Mouse (Mus musculus) neural tube, embryonic 13.5 days (tissue): ENCODE measurements around the gene Map3k6. TPM values are rescaled to one million over a fixed set of nuclear protein-coding genes. Genes with fewer than 3 reads are reported as not detected.

Source experiments
- ATAC-seq: fragments of 200-750 bp; cut with Nextera tagmentation; 2 replicates; pipeline ENCODE4 v1.8.0; 2017; ENCODE audit warnings: low read depth, mild to moderate bottlenecking, moderate TSS enrichment, moderate library complexity
- H3K27ac ChIP-seq: fragments of 300-500 bp; sonication (generic); replicated peaks from 2 replicates; pipeline ENCODE4 v1.5.1; 2015; ENCODE audit warnings: moderate library complexity, mild to moderate bottlenecking, inconsistent platforms
- H3K27me3 ChIP-seq: fragments of 300-500 bp; sonication (generic); 2 replicates; pipeline ENCODE4 v1.6.1; 2015; ENCODE audit warnings: mild to moderate bottlenecking, inconsistent platforms
- H3K36me3 ChIP-seq: fragments of 300-500 bp; sonication (generic); 2 replicates; pipeline ENCODE4 v1.6.1; 2015; ENCODE audit warnings: mild to moderate bottlenecking, inconsistent platforms
- H3K4me1 ChIP-seq: fragments of 300-500 bp; sonication (generic); replicated peaks from 2 replicates; pipeline ENCODE4 v1.6.1; 2015; ENCODE audit warnings: inconsistent platforms
- H3K4me2 ChIP-seq: fragments of 300-500 bp; sonication (generic); 2 replicates; pipeline ENCODE4 v1.6.1; 2015; ENCODE audit warnings: inconsistent platforms, mild to moderate bottlenecking, moderate library complexity
- H3K4me3 ChIP-seq: fragments of 300-500 bp; sonication (generic); 2 replicates; pipeline ENCODE4 v1.5.1; 2015; ENCODE audit warnings: mild to moderate bottlenecking, inconsistent platforms
- H3K9ac ChIP-seq: fragments of 300-500 bp; sonication (generic); 2 replicates; pipeline ENCODE4 v1.6.1; 2015; ENCODE audit warnings: moderate library complexity, mild to moderate bottlenecking, inconsistent platforms
- H3K9me3 ChIP-seq: fragments of 300-500 bp; sonication (generic); 2 replicates; pipeline ENCODE4 v1.6.1; 2016; ENCODE audit warnings: inconsistent platforms
- WGBS: fragments of 180-500 bp; shearing (Covaris S2); methylation state at CpG from one replicate; pipeline ENCODE4 v1.1.7; 2015; 5-methylcytosine and 5-hydroxymethylcytosine counted together
- polyA plus RNA-seq: library from polyadenylated mRNA; unstranded; fragments of >200 nt; fragmentation: Nextera tagmentation; extraction: Ambion mirVana; gene quantifications from 2 replicates; pipeline ENCODE4 v1.2.1, GENCODE M21; 2015

Gene Map3k6
- polyA plus RNA-seq, 1 experiment from 2014 or later = 2.7 TPM

DNA sequence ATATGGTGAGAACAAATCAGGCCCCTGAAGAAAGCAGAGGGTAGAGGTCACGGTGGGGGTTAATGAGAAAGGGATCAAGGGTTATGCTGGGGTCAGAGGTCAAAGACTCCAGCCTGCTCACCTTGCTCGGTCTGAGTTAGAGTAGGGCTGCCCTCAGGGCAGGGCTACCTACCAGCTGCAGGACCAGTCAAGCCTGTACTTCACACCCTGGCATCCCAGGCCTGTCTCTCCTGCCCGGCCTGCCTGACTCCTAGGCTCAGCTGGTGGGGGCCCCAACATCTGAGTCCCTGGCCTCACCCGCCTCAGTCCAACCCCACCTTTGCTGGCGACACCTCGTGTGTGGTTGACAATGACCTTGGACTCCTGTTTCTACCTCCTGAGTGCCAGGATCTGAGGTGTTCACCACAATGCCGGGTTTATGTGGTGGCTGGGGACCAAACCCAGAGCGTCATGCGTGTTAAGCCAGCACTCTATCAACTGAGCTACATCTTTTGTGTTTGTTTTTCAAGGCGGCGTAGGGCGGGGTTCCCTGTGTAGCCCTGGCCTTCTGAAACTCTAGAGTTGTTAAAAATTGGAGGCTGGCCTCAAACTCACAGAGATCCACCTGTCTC is 17.3 kb downstream of the Map3k6 start:
- no peak overlapping the region for H3K4me3 ChIP-seq
- no peak overlapping the region for H3K4me2 ChIP-seq
- no peak overlapping the region for H3K9ac ChIP-seq
- no peak for ATAC-seq
- WGBS = 82% methylated on average over 12 of the region's 12 CpGs
- H3K36me3 ChIP-seq = no peaks in the 10 kb centered on the region
- H3K9me3 ChIP-seq = no peaks in the 10 kb centered on the region
- H3K27ac ChIP-seq = no peak overlapping the region
- H3K27me3 ChIP-seq = peaks cover 51% of the 10 kb centered on the region
- no peaks in the 10 kb centered on the region; the same call in 1 of the 2 replicates for H3K4me1 ChIP-seq

DNA sequence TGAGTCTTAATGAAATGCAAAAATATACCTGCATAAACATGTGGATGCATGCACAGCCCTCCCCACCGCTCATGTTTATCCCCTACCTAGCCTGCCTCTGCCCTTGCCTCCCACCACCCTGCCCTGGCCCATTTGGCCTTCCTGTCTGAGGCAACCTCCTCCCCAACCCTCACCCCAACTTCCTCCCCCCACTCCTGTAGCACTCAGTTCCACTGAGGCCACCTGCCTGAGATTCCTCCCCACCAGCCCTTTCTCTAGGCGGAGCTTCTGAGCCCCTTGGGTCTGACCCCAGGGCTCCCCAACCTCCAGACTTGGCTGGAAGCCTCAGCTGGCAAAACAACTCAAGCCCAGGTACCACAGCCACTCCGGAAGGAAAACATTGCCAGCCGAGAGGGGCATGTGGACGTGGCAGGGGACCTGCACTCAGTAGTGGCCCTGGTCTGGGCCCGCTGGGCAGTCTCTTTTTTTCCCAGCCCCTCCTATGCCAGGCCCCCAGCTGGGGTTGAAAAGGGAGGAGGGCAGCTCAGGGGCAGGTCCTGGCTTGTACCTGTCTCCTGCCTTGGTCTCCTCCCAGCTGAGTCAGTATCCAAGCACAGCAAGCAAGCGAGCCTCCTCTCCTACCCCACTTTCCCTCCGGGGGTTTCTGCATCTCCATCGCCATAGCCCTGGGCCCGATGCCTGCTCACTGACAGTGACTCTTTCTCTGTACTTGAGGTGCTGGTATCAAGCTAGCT is 21.2 kb downstream of the Map3k6 start:
- H3K27me3 ChIP-seq = peaks cover 14% of the 10 kb centered on the region
- peaks cover 34% of the 10 kb centered on the region for H3K36me3 ChIP-seq
- no peak overlapping the region for H3K27ac ChIP-seq
- no peaks in the 10 kb centered on the region for H3K4me1 ChIP-seq
- H3K4me3 ChIP-seq = no peak overlapping the region
- H3K9ac ChIP-seq = no peak overlapping the region
- ATAC-seq = no peak
- H3K9me3 ChIP-seq = no peaks in the 10 kb centered on the region; the same call in 1 of the 2 replicates
- WGBS = 50% methylated on average over 10 of the region's 10 CpGs
- no peak overlapping the region for H3K4me2 ChIP-seq

DNA sequence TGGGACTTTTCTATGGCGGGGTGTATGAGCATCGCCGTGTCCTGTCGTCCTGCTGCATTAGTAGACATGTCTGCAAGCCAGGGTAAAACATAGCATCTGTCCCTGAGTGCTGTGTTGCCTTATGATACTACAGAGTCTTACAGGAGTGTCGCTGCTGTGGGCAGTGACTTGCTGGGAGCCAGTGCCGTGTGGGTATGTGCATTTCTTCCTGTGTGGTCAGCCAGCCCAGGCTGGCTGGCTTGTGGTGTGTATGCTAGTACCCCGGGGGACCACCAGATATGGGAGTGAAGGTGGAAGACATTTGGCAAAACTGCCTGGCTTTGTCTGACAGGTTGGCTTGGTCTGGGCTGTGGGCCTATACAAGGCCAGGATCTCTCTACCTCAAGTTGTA is 21.8 kb downstream of the Map3k6 start:
- peaks cover 8% of the 10 kb centered on the region for H3K27me3 ChIP-seq
- no peak overlapping the region for H3K9ac ChIP-seq
- no peak overlapping the region for H3K4me2 ChIP-seq
- no peaks in the 10 kb centered on the region; the same call in 1 of the 2 replicates for H3K9me3 ChIP-seq
- WGBS = 71% methylated on average over 7 of the region's 7 CpGs
- H3K27ac ChIP-seq = no peak overlapping the region
- no peaks in the 10 kb centered on the region for H3K4me1 ChIP-seq
- no peak for ATAC-seq
- peaks cover 40% of the 10 kb centered on the region for H3K36me3 ChIP-seq
- no peak overlapping the region for H3K4me3 ChIP-seq

DNA sequence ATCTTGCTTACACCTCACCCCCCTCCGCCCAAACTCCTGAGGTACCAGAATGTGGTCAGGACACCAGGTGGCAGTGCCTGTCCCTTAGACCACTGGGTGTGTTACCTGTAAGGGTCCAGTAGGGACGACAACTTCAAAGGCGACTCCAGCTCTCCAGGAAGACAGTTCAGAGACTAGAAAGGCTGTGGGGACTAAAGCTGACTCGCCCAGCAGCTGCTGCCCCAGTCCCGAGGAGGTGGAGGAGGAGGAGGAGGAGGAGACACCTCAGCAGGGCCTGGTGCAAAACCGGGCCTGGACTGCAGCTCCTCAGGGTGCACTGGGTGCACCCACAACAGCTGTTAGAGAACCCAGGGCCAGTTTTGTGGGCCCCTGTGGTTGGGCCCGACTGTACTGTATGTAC is 22.3 kb downstream of the Map3k6 start, which contains the start of gene Sytl1:
Gene Sytl1 (minus strand): TSS at position 232 of the 400 bp plus-strand sequence.
- no peak within 1 kb of the TSS for H3K27ac ChIP-seq
- H3K4me2 ChIP-seq = no peak within 1 kb of the TSS
- H3K27me3 ChIP-seq = peaks cover 3% of the 10 kb centered on the region
- no peak for ATAC-seq
- peaks cover 45% of the 10 kb centered on the region for H3K36me3 ChIP-seq
- no peaks in the 10 kb centered on the region; the same call in 1 of the 2 replicates for H3K9me3 ChIP-seq
- no peak within 1 kb of the TSS for H3K9ac ChIP-seq
- H3K4me3 ChIP-seq = no peak within 1 kb of the TSS
- H3K4me1 ChIP-seq = no peaks in the 10 kb centered on the region
- 43% methylated on average over 7 of the region's 7 CpGs for WGBS

DNA sequence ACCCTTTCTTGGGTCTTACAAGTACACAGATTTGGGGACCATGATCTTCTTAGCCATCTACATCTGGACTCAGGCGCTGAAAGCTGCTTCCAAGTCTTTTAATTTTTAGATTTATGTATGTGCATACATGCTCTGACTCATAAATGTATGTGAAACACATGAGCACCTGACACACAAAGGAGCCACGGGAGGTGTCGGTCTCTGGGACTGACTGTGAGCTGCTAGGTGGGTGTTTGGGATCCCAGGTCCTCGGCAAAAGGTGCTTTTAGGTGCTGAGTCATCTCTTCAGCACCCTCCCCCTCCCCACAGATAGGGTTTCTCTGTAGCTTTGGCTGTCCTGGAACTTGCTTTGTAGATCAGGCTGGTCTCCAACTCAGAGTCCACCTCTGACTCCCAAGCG is 23.1 kb downstream of the Map3k6 start:
- Histone ChIP-seq H3K36me3 (peaks cover 53% of the 10 kb centered on the region), H3K9me3 (no peaks in the 10 kb centered on the region; the same call in 1 of the 2 replicates), H3K4me2 (no peak overlapping the region), H3K4me1 (no peaks in the 10 kb centered on the region), H3K27ac (no peak overlapping the region), H3K4me3 (no peak overlapping the region), H3K27me3 (no peaks in the 10 kb centered on the region; the same call in 1 of the 2 replicates), H3K9ac (no peak overlapping the region)
- ATAC-seq = no peak
- WGBS = 95% methylated on average over 5 of the region's 5 CpGs

DNA sequence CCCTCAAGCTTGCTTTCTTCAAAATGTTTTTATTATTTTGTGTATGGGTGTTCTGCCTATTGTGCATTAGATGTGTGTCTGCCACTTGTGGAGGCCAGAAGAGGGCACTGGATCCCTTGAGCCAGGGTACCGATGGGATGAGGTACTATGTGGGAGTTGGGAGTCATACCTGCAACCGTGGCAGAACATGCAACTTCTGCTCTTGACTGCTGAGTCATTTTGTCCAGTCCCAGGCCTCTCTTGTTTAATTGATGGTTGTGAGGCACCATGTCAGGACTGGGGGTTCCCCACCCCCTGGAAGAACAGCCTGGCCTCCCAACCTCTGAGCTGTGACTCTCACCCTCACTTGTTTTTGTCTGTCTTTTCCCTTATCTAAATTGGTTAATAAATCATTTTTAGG is 23.9 kb downstream of the Map3k6 start:
- Histone ChIP-seq H3K27ac (no peak overlapping the region), H3K27me3 (no peaks in the 10 kb centered on the region), H3K9ac (no peak overlapping the region), H3K9me3 (no peaks in the 10 kb centered on the region; the same call in 1 of the 2 replicates), H3K4me3 (no peak overlapping the region), H3K4me1 (no peaks in the 10 kb centered on the region), H3K36me3 (peaks cover 61% of the 10 kb centered on the region), H3K4me2 (no peak overlapping the region)
- WGBS = 93% methylated on average over 2 of the region's 2 CpGs
- no peak for ATAC-seq

DNA sequence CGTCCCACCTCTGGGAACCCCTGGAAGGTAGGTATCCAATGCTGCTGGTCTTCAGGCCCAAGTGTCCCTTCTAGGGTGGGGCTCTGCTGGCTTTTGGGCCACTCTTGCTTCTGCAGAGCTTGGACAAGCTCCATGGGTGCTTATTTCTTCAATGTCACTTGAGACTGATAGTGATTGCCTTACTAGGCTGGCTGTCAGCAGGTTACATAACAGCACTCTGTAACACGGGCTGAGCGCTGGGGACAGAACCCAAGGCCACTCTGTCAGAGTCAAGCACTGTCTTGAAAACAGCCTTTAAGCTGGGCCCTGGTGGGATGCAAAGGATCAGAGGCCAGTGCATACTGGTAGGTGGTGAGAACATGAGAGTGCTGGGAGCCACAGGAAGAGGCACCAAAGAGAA is 24.7 kb downstream of the Map3k6 start:
- Histone ChIP-seq H3K4me2 (no peak overlapping the region), H3K4me1 (no peaks in the 10 kb centered on the region), H3K27ac (no peak overlapping the region), H3K4me3 (no peak overlapping the region), H3K36me3 (peaks cover 69% of the 10 kb centered on the region), H3K27me3 (no peaks in the 10 kb centered on the region), H3K9ac (no peak overlapping the region), H3K9me3 (no peaks in the 10 kb centered on the region; the same call in 1 of the 2 replicates)
- 100% methylated on average over 3 of the region's 3 CpGs for WGBS
- no peak for ATAC-seq

DNA sequence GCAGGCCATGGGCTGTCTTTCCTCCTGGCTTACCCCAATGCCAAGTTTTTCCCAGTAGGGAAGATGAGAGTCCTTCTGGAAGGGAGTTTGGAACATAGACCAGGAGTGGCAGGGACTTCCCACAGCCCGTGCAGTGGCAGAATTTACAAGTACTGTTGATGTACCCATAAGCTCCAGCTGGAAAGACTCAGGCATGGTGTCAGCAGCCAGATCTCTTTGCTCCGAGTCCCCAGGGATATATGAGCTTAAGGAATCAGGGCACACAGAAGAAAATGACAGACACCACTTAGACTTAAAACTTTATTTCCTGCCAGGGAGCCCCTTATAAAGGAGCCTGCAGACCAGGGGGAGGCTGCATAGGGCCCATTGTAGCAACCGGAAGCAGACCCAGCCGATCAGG is 25.1 kb downstream of the Map3k6 start:
- 95% methylated on average over 4 of the region's 4 CpGs for WGBS
- H3K4me2 ChIP-seq = no peak overlapping the region
- no peak for ATAC-seq
- H3K9me3 ChIP-seq = no peaks in the 10 kb centered on the region; the same call in 1 of the 2 replicates
- H3K9ac ChIP-seq = no peak overlapping the region
- no peaks in the 10 kb centered on the region for H3K27me3 ChIP-seq
- H3K4me1 ChIP-seq = no peaks in the 10 kb centered on the region
- no peak overlapping the region for H3K4me3 ChIP-seq
- no peak overlapping the region for H3K27ac ChIP-seq
- peaks cover 73% of the 10 kb centered on the region for H3K36me3 ChIP-seq

DNA sequence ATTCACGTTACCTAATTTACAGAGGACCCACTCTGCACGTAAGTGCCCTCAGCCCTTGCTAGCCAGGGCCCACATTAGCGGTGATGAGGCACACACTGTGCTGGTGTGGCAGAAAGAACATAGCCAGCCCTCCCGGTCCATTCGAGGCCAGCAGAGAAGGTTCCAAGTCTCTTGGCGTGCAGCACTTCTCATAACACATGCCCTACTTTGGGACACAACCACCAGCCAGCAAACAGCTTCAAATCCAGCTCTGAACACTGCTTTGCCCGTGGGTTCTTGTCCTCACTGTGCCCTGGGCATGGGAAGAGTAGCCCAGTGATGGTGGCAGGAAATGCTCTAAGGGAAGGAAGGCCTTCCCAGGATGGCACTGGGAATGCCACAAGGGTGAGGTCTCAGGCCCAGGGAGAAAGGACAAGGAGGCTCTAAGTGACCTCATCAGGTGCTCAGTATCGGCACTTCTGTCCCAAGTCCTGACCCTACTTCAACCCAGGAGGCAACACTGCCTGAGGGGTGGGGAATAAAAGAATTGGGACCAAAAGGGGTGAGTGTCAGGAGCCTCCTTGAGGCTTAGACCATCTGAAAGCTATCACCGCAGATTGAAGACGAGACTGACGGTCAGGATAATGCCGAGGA is 25.7 kb downstream of the Map3k6 start:
- no peaks in the 10 kb centered on the region for H3K27me3 ChIP-seq
- peaks cover 76% of the 10 kb centered on the region for H3K36me3 ChIP-seq
- H3K9ac ChIP-seq = no peak overlapping the region
- no peak overlapping the region for H3K4me3 ChIP-seq
- H3K4me1 ChIP-seq = no peaks in the 10 kb centered on the region
- no peak overlapping the region for H3K4me2 ChIP-seq
- 95% methylated on average over 12 of the region's 12 CpGs for WGBS
- H3K27ac ChIP-seq = no peak overlapping the region
- H3K9me3 ChIP-seq = no peaks in the 10 kb centered on the region; the same call in 1 of the 2 replicates
- no peak for ATAC-seq

DNA sequence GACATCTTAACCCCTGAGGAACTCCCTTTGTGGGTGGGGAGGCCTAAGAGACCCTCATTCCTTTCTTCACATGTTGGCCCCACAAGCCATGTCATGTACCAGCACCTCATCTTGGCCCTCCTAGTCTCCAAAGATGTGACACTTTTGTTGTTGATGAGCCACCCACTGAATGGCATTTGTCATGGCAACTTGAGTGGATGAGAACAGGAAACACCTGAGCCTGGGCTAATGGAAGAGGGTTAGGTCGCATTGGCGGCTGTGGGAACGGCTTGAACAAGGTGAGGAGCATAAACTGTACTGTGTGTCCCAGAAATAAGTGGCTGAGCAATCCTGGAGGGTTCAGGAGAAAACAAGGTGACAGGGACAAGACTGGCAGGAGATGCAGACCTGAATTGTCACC is 28.3 kb downstream of the Map3k6 start:
- Histone ChIP-seq H3K9ac (no peak overlapping the region), H3K4me3 (no peak overlapping the region), H3K9me3 (no peaks in the 10 kb centered on the region; the same call in 1 of the 2 replicates), H3K4me1 (no peaks in the 10 kb centered on the region), H3K4me2 (no peak overlapping the region), H3K27ac (no peak overlapping the region), H3K27me3 (no peaks in the 10 kb centered on the region), H3K36me3 (peaks cover 71% of the 10 kb centered on the region)
- no peak for ATAC-seq
- 94% methylated on average over 3 of the region's 3 CpGs for WGBS

DNA sequence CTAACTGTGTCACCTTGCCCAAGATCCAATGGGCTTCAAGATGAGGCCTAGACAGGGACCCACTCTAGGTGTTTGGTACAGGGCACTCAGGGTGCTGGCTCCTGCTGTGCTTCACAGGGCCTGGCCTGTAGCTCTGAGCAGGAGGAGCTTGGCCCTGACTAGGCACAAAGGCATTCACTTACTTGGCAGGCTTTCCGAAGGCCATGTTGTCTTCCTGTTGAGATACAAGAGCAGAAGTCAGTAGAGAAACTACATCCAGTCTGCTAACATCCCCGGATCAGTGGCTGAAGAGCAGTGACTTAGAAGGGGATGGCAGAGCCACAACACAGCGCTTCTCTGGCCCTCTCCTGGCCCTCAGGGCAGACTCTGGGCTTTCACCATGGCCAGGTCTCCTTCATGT is 29.0 kb downstream of the Map3k6 start:
- Histone ChIP-seq H3K27me3 (no peaks in the 10 kb centered on the region), H3K4me1 (peaks cover 5% of the 10 kb centered on the region; the same call in 1 of the 2 replicates), H3K4me2 (no peak overlapping the region), H3K27ac (no peak overlapping the region), H3K9me3 (no peaks in the 10 kb centered on the region), H3K36me3 (peaks cover 64% of the 10 kb centered on the region), H3K9ac (no peak overlapping the region), H3K4me3 (no peak overlapping the region)
- no peak for ATAC-seq
- 91% methylated on average over 3 of the region's 3 CpGs for WGBS

DNA sequence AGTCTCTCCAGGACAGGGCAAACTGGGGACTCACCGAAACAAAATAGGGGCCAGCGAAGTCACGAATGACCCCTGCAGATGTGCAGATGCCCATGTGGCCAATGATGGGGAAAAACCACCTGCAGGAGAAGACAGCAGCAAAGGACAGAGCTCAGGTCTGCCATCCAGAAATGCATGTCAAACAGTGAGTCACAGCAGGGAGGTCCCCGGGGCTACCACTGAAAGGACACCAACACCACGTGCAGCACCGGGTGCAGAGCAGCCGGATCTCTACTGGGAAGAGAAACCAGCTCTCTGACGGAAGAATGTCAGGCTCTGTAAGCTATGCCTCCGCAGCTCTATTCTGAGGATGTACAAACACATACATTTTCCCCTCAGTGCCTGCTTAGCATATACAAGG is 30.3 kb downstream of the Map3k6 start:
- Histone ChIP-seq H3K9me3 (no peaks in the 10 kb centered on the region), H3K36me3 (peaks cover 51% of the 10 kb centered on the region), H3K27me3 (no peaks in the 10 kb centered on the region), H3K4me2 (no peak overlapping the region), H3K27ac (no peak overlapping the region), H3K9ac (no peak overlapping the region), H3K4me3 (no peak overlapping the region), H3K4me1 (peaks cover 18% of the 10 kb centered on the region)
- ATAC-seq = no peak
- 90% methylated on average over 9 of the region's 9 CpGs for WGBS
